Mouse (Mus musculus) intestine, postnatal 0 days (tissue): ENCODE measurements at regions not wholly inside any gene's neighbourhood (a gene's known extent, or its start where the extent isn't known, plus 50 kb on each side); places are given as distances from the start of the nearest gene placed in this dataset.

ENCODE experiments used
- ATAC-seq: fragments of 200-750 bp; cut with Nextera tagmentation; 2 replicates; pipeline ENCODE4 v1.8.0; 2017; ENCODE audit warnings: mild to moderate bottlenecking, moderate TSS enrichment, moderate library complexity
- H3K27ac ChIP-seq: fragments of 300-500 bp; sonication (generic); 2 replicates; pipeline ENCODE4 v1.5.1; 2014; ENCODE audit warnings: mild to moderate bottlenecking, low read depth, low read length, moderate library complexity
- H3K27me3 ChIP-seq: fragments of 300-500 bp; sonication (generic); replicated peaks from 2 replicates; pipeline ENCODE4 v1.6.1; 2014; ENCODE audit warnings: low read length, mixed read lengths; ENCODE audit not compliant: control insufficient read depth, insufficient read depth
- H3K36me3 ChIP-seq: fragments of 300-500 bp; sonication (generic); 2 replicates; pipeline ENCODE4 v1.6.1; 2014; ENCODE audit warnings: mild to moderate bottlenecking, moderate library complexity; ENCODE audit not compliant: control insufficient read depth, insufficient read depth
- H3K4me1 ChIP-seq: fragments of 300-500 bp; sonication (generic); replicated peaks from 2 replicates; pipeline ENCODE4 v1.6.1; 2014; ENCODE audit warnings: antibody characterized with exemption, low read length, mixed read lengths; ENCODE audit not compliant: control insufficient read depth, insufficient read depth
- H3K4me2 ChIP-seq: fragments of 300-500 bp; sonication (generic); replicated peaks from 2 replicates; pipeline ENCODE4 v1.6.1; 2014; ENCODE audit warnings: low read depth, mild to moderate bottlenecking, moderate library complexity
- H3K4me3 ChIP-seq: fragments of 300-500 bp; sonication (generic); 2 replicates; pipeline ENCODE4 v1.5.1; 2014; ENCODE audit warnings: low read depth, low read length
- H3K9ac ChIP-seq: fragments of 300-500 bp; sonication (generic); 2 replicates; pipeline ENCODE4 v1.6.1; 2014; ENCODE audit warnings: mild to moderate bottlenecking, low read depth, low read length
- H3K9me3 ChIP-seq: fragments of 300-500 bp; sonication (generic); 2 replicates; pipeline ENCODE4 v1.6.1; 2016; ENCODE audit warnings: mixed run types; ENCODE audit not compliant: control insufficient read depth
- CTCF ChIP-seq: sonication (generic); IDR thresholded peaks from 2 replicates; pipeline ENCODE4 v1.5.1; 2016; ENCODE audit warnings: low read depth, mild to moderate bottlenecking, control low read depth, antibody characterized with exemption, moderate library complexity
- WGBS: fragments of 180-500 bp; shearing (Covaris S2); extraction: QIAGEN DNeasy Blood & Tissue Kit; methylation state at CpG from one replicate; pipeline ENCODE4 v1.1.7; 2014; 5-methylcytosine and 5-hydroxymethylcytosine counted together

- TF ChIP-seq CTCF, result no peak
- no peaks in the 10 kb centered on the region for H3K36me3 ChIP-seq
- no peak overlapping the region for H3K27ac ChIP-seq
- 71% methylated on average over 5 of the region's 5 CpGs for WGBS
- no peak overlapping the region for H3K9ac ChIP-seq
- peaks cover 4% of the 10 kb centered on the region for H3K4me1 ChIP-seq
- no peaks in the 10 kb centered on the region for H3K27me3 ChIP-seq
- ATAC-seq, result no peak
- no peak overlapping the region for H3K4me2 ChIP-seq
- H3K4me3 ChIP-seq, result no peak overlapping the region
- no peaks in the 10 kb centered on the region for H3K9me3 ChIP-seq
Observed at GRCm38 (mm10) chr10:19192971-19193758, 163.2 kb upstream of the Olig3 start.

- WGBS, result 4% methylated on average over 1 of the region's 1 CpGs
- H3K27ac ChIP-seq, result no peak overlapping the region
Observed at GRCm38 (mm10) chr10:19192221-19192620, 164.1 kb upstream of the Olig3 start.

DNA sequence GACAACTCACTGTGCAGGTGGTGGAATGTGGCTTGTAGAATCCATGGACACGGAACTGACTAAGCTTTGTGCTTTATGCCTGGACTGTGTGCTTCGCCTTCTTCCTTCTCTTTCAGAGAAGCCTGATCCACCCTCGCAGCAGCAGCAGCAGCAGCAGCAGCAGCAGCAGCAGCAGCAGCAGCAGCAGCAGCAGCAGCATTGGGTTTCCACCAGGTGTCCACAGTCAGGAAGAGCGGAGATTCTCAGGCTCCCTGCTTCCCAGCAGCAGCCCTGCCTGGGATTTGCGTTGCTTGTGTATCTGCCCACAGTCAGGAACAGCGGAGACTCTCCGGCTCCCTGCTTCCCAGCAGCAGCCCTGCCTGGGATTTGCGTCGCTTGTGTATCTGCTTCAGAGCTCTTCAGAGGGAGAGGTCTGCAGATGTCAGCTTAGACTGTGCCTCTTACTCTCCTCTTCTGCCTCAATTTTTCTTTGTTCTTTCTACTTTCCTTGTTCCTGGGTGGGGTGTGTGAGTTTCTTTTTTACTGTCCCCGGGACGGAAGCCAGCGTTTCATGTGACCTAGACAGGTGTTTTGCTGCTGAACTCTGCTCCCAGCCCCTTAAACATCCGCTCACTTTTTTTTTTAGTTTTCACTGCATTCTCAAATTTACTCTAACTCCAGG lies 168.1 kb upstream of the Olig3 start:
- 11% methylated on average over 13 of the region's 13 CpGs for WGBS
- ATAC-seq, result peak; percentile 81
- H3K27me3 ChIP-seq, result no peaks in the 10 kb centered on the region
- peak overlapping the region; percentile 34 for H3K4me3 ChIP-seq
- no peaks in the 10 kb centered on the region for H3K36me3 ChIP-seq
- peak overlapping the region; percentile 93 for H3K27ac ChIP-seq
- TF ChIP-seq CTCF, result peak; percentile 53
- H3K4me1 ChIP-seq, result peaks cover 8% of the 10 kb centered on the region
- peak overlapping the region; percentile 64 for H3K9ac ChIP-seq
- no peaks in the 10 kb centered on the region for H3K9me3 ChIP-seq
- H3K4me2 ChIP-seq, result peak overlapping the region; percentile 70

More at GRCm38 (mm10) chr10:19192221-19192620, 164.1 kb upstream of the Olig3 start:
- Histone ChIP-seq H3K27me3 (no peaks in the 10 kb centered on the region), H3K9ac (no peak overlapping the region), H3K4me2 (no peak overlapping the region), H3K4me3 (no peak overlapping the region), H3K4me1 (peaks cover 8% of the 10 kb centered on the region), H3K9me3 (no peaks in the 10 kb centered on the region), H3K36me3 (no peaks in the 10 kb centered on the region)
- ATAC-seq, result no peak
- no peak for TF ChIP-seq CTCF

DNA sequence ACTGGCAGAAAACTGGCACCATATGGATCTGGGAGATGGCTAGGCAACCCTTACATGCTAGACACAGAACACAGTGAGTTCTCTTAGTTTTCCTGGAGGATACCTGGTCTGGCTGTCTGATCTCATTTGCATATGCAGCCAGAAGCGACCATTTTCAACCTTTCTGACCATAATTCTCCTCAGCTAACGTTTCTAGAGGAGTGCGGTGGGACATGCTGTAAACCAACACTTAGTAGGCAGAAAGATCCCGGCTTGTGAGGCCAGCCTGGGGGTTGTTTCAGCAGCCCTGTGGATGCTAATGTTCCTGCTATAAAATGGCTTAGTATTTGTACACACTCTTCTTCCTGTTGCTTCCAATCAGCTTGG lies 168.6 kb upstream of the Olig3 start:
- no peak for TF ChIP-seq CTCF
- peak overlapping the region; percentile 34 for H3K4me3 ChIP-seq
- H3K4me1 ChIP-seq, result peaks cover 8% of the 10 kb centered on the region
- H3K9me3 ChIP-seq, result no peaks in the 10 kb centered on the region
- 26% methylated on average over 4 of the region's 4 CpGs for WGBS
- H3K36me3 ChIP-seq, result no peaks in the 10 kb centered on the region
- peak overlapping the region; percentile 70 for H3K4me2 ChIP-seq
- H3K27ac ChIP-seq, result peak overlapping the region; percentile 93
- H3K9ac ChIP-seq, result peak overlapping the region; percentile 64; the same call in 1 of the 2 replicates
- H3K27me3 ChIP-seq, result no peaks in the 10 kb centered on the region
- ATAC-seq, result no peak

GRCm38 (mm10) chr10:19187084-19187615 lies 169.2 kb upstream of the Olig3 start:
- Histone ChIP-seq H3K9me3 (no peaks in the 10 kb centered on the region), H3K27me3 (no peaks in the 10 kb centered on the region), H3K36me3 (no peaks in the 10 kb centered on the region), H3K4me2 (peak overlapping the region; percentile 70), H3K4me1 (peaks cover 7% of the 10 kb centered on the region), H3K9ac (no peak overlapping the region), H3K27ac (peak overlapping the region; percentile 93), H3K4me3 (peak overlapping the region; percentile 34)
- no peak for ATAC-seq
- WGBS, result 60% methylated on average over 2 of the region's 2 CpGs
- TF ChIP-seq CTCF, result no peak

DNA sequence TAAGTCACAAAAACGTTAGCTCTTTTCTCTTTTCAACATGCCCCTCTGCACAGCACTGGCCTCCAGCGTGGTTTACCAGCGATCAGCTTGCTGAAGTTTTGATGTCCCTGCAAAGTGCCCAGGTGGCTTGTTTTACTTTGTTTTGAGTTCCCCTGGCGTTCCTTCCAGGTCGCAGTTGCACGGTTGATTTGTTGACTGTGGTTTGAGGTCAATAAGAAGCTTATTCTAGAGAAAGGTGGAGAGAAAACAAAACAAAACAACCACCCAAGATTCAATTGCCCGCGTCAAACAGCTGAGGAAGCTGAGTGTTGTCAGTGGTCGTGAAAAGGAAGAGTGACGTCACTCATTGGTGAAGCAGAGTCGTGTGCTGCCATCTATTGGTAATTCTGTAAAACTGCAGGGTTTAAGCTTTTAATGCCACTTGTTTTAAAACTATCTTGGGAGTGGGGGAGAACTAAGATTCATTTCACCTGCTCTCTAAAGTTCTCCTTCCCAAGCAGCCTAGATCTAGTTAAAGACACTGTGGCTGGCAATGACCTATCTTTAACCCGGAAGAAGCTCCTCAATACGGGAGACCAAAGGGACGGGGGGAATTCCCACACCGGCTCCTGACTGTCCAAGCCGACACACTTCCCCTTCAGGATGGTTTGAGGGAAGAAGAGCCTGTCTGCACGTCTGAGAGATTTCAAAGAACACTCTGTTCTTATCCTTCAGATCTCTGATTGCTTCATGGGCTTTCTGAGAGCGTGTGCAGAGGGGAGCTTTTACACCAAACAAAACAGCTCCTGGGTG lies 170.3 kb upstream of the Olig3 start:
- peak; percentile 36; the same call in 1 of the 2 replicates for ATAC-seq
- Histone ChIP-seq H3K27ac (0 out of 2 replicates have a peak overlapping the region, but pooled peaks have one; percentile 15), H3K9me3 (no peaks in the 10 kb centered on the region), H3K36me3 (no peaks in the 10 kb centered on the region), H3K9ac (peak overlapping the region; percentile 31; the same call in 1 of the 2 replicates), H3K27me3 (no peaks in the 10 kb centered on the region), H3K4me3 (peak overlapping the region; percentile 36), H3K4me2 (peak overlapping the region; percentile 65), H3K4me1 (0 out of 2 replicates have a peak, but pooled peaks cover 5% of the 10 kb centered on the region)
- TF ChIP-seq CTCF, result peak; percentile 94
- WGBS, result 9% methylated on average over 18 of the region's 18 CpGs
